Mouse (Mus musculus) mouse embryonic stem cell (cell line): ENCODE data around the gene Cd83.

Experiments used
- in situ Hi-C, 2 experiments: fragments of 300-500 bp; cut with MboI; formaldehyde crosslinking; loops; 1 replicate in 1 of 2; 3 replicates in 1 of 2; pipeline ENCODE4 v1.14.3; 2019 to 2020; ENCODE audit warnings: low sequenced_read_pairs in 2 of 2, low pct_unique_long_range_greater_than_20kb in 1 of 2, mixed read lengths in 1 of 2; ENCODE audit not compliant: unreplicated experiment in 1 of 2

Gene Cd83

DNA sequence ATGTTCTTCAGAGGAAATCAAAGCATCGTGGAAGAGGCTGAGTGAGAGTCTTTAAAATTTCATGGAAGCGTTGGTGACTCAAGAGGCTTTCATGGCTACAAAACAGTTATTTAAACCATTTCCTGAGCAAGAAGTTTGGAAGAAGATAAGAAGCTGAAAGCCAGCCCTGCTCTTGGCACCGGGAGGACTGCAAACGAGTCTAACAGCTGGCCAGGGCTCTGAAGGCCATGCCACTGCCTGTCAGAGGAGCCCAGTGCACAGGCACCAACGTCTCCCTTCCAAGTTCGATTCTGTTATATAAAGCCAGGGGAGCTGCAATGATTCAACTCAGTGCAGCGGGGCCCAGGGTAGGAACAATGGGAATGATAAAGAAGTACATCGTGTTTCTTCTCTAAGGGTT, 51.8 kb downstream of the Cd83 start:
- in situ Hi-C loops, result no loop called here

- in situ Hi-C loops, result no loop called here
These were observed 53.2 kb downstream of the Cd83 start for GRCm38 (mm10) chr13:43837812-43838211.

GRCm38 (mm10) chr13:43845151-43845550, 60.6 kb downstream of the Cd83 start:
- in situ Hi-C loops, result no loop called here

- in situ Hi-C loops, result no loop called here
These were observed 62.6 kb downstream of the Cd83 start for GRCm38 (mm10) chr13:43847186-43847585.

DNA sequence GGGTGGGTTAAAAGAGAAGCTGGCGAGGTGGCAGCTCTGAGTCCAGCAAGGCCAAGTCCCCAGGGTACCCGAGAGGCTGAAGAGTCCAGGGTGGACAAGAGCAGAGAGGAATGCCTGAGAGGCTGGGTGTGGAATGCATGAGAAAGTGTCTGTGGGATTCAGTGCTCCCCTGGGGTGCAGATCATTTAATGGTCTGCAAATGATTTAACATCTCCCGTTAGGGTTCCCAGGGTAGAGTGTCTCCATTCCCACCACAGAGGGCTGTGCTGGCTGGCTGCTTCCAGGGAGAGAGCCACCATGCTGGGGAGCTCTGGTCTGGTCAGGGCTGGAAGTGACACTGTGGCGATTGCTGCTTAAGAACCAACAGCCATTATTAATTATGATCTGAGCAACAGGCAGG, 65.2 kb downstream of the Cd83 start:
- in situ Hi-C loops, result loop anchor here in 1 of 2 experiments (25.0 kb wide), 1 partner anchor 1137 kb away; no protein-coding TSS in a partner anchor

- in situ Hi-C loops, result loop anchor here in 1 of 2 experiments (25.0 kb wide), 1 partner anchor 1136 kb away; no protein-coding TSS in a partner anchor
These were observed 66.5 kb downstream of the Cd83 start for GRCm38 (mm10) chr13:43851108-43851507.
